Mouse (Mus musculus): ENCODE data around the gene Nedd8. TPM values are rescaled to one million over a fixed set of nuclear protein-coding genes. Genes with fewer than 3 reads are reported as not detected.
A peak's percentile ranks its signal among the peaks of the same experiment; 100 is the strongest.

Gene Nedd8
- polyA plus RNA-seq (2012; fragmentation: generic; extraction: Trizol) = 478 TPM
- long read RNA-seq, experiment 1, transcript Nedd8-201 (4 exons, 824 nt) = major isoform, 237 of 254 reads
- long read RNA-seq, experiment 1, partial matches to known transcripts = 10 of 254 reads
- long read RNA-seq, experiment 1, other reads (novel, unspliced or antisense) = 5 of 254 reads
- long read RNA-seq, experiment 2, transcript Nedd8-201 (4 exons, 824 nt) = major isoform, 35 of 35 reads
- long read RNA-seq, experiment 2, partial matches to known transcripts = 0 of 35 reads
- long read RNA-seq, experiment 2, other reads (novel, unspliced or antisense) = 0 of 35 reads

DNA sequence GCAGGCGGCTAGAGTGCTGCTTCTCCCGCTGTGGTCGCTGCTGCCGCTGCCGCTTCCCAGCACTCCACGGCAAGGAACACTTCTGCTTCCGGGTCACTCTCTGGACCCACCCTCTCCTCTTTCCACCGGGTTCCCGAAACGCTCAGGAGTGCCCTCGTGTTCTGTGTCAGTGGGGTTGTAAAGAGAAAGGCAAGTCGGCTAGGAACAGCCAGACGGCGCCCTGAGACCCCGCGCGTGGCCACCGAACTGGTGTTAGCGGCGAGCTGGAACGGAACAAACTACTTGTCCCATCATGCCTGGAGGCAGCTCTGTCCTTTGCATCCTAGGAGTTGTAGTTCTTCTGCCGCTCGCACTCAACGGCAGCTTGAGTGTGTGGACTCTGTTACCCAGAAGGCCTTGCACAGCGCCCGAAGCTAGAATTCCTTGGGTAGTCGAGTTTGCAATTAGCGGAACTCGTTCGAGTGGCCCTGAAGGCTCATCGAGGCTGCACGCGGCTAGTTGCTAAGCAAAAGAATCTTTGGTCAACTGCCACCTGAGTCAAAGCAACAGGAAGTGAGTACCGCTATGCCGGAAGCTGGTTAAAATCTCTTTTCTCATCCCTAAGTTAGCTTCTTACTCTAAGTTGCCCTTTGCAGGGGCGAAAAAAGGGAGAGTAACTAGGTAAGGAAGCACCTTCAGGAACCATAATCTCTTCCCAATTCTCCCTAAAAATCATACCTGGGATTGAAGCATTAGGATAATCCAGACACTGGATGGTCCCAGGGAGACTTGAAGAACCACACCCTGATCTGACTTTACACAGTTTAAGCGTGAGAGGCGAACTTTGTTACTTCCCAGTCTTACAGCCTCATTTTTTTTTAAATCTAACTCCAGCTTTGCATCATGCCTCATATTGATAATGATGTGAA is at the start of gene Nedd8, which contains the start of gene Gmpr2:
Gene Nedd8, minus strand, starts transcription at position 292 of the 908 bp plus-strand sequence.
Gene Gmpr2, plus strand, starts transcription at position 109 of the 908 bp plus-strand sequence.
- no peaks in the 10 kb centered on the region for H3K27me3 ChIP-seq (ENCODE audit: control insufficient read depth, insufficient read depth, insufficient read length)
- peaks cover 44% of the 10 kb centered on the region for H3K36me3 ChIP-seq (ENCODE audit: control insufficient read depth, insufficient read depth)
- H3K79me3 ChIP-seq (ENCODE audit: low read depth) = peaks cover 50% of the 10 kb centered on the region
- peak within 1 kb of the TSS; percentile 75 for H3K4me3 ChIP-seq (ENCODE audit: insufficient read depth, poor library complexity, severe bottlenecking)
- TF ChIP-seq CEBPB (IDR thresholded peaks at IDR 0.05; ENCODE audit: low read depth) = no peak
- peak; percentile 89 for TF ChIP-seq MAX (IDR thresholded peaks at IDR 0.05)
- no peak for TF ChIP-seq FOSL1 (IDR thresholded peaks at IDR 0.05; ENCODE audit: insufficient read depth, low read length, poor library complexity, severe bottlenecking)
- no peak for TF ChIP-seq CTCF (IDR thresholded peaks at IDR 0.05; ENCODE audit: control insufficient read depth, insufficient read depth, insufficient read length)
- no peak for TF ChIP-seq MYOD1 (IDR thresholded peaks at IDR 0.05; ENCODE audit: control insufficient read depth, insufficient read length, low read depth)
- no peak for TF ChIP-seq USF1 (IDR thresholded peaks at IDR 0.05; ENCODE audit: low read depth)
- no peak for TF ChIP-seq MYOG (IDR thresholded peaks at IDR 0.05; ENCODE audit: control insufficient read depth, extremely low read depth, insufficient read length)
- H3K79me2 ChIP-seq (ENCODE audit: control insufficient read depth, insufficient read depth) = peaks cover 70% of the 10 kb centered on the region
- H3ac ChIP-seq (ENCODE audit: control insufficient read depth, insufficient read length, low read depth) = peak within 1 kb of the TSS; percentile 92

DNA sequence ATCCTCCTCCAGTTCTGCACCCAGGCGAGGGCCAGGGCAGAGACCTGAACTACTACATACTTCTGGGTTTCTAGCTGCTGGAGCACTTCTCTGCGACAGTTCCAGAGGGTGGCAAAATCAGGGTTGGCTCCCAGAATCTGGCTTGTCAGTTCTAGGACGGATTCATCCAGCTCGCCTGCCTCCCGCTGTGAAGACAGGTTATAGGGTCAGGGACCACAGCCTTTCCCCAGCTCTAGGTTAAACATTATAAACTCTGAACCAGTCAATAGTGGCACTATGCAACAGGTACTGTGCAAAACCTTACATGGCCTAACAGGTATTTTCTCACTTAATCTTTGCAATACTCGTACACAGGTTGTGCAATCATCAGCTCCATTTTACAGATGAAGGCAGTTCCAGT is 49.2 kb upstream of the Nedd8 start:
- TF ChIP-seq CEBPB (IDR thresholded peaks at IDR 0.05; ENCODE audit: low read depth) (peak; percentile 54), FOSL1 (IDR thresholded peaks at IDR 0.05; ENCODE audit: insufficient read depth, low read length, poor library complexity, severe bottlenecking) (no peak)
- Histone ChIP-seq H3K36me3 (ENCODE audit: control insufficient read depth, insufficient read depth) (peaks cover 8% of the 10 kb centered on the region), H3K4me3 (ENCODE audit: insufficient read depth, poor library complexity, severe bottlenecking) (peak overlapping the region; percentile 43), H3K79me2 (ENCODE audit: control insufficient read depth, insufficient read depth) (no peaks in the 10 kb centered on the region), H3ac (ENCODE audit: control insufficient read depth, insufficient read length, low read depth) (no peak overlapping the region), H3K79me3 (ENCODE audit: low read depth) (no peaks in the 10 kb centered on the region), H3K27me3 (ENCODE audit: control insufficient read depth, insufficient read depth, insufficient read length) (no peaks in the 10 kb centered on the region)

DNA sequence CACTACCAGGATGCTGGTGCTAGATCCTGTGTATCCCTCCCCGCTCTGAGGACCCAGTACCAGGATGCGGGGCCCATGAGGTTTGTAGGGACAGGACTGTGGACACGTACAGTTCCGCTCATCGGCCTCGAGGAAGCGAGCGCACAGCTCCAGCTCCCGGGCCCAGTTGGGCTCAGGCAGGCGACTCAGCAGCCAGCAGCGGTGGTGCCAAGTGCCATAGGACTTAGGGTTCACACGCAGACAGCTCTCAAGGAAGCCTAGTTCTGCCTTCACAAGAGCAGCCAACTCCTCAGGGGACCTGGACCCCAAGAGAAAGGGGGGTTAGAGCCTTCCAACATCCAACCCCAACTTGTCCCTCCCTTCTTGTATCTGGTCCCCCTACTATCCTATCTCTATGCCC is 48.7 kb upstream of the Nedd8 start:
- Histone ChIP-seq H3K4me3 (ENCODE audit: insufficient read depth, poor library complexity, severe bottlenecking) (no peak overlapping the region), H3ac (ENCODE audit: control insufficient read depth, insufficient read length, low read depth) (no peak overlapping the region), H3K79me3 (ENCODE audit: low read depth) (no peaks in the 10 kb centered on the region), H3K79me2 (ENCODE audit: control insufficient read depth, insufficient read depth) (no peaks in the 10 kb centered on the region), H3K36me3 (ENCODE audit: control insufficient read depth, insufficient read depth) (peaks cover 8% of the 10 kb centered on the region), H3K27me3 (ENCODE audit: control insufficient read depth, insufficient read depth, insufficient read length) (no peaks in the 10 kb centered on the region)
- no peak for TF ChIP-seq MYOG (IDR thresholded peaks at IDR 0.05; ENCODE audit: control insufficient read depth, extremely low read depth, insufficient read length)
- no peak for TF ChIP-seq CTCF (IDR thresholded peaks at IDR 0.05; ENCODE audit: control insufficient read depth, insufficient read depth, insufficient read length)
- no peak for TF ChIP-seq FOSL1 (IDR thresholded peaks at IDR 0.05; ENCODE audit: insufficient read depth, low read length, poor library complexity, severe bottlenecking)
- no peak for TF ChIP-seq USF1 (IDR thresholded peaks at IDR 0.05; ENCODE audit: low read depth)
- TF ChIP-seq MYOD1 (IDR thresholded peaks at IDR 0.05; ENCODE audit: control insufficient read depth, insufficient read length, low read depth) = no peak
- TF ChIP-seq MAX (IDR thresholded peaks at IDR 0.05) = no peak
- no peak for TF ChIP-seq CEBPB (IDR thresholded peaks at IDR 0.05; ENCODE audit: low read depth)

DNA sequence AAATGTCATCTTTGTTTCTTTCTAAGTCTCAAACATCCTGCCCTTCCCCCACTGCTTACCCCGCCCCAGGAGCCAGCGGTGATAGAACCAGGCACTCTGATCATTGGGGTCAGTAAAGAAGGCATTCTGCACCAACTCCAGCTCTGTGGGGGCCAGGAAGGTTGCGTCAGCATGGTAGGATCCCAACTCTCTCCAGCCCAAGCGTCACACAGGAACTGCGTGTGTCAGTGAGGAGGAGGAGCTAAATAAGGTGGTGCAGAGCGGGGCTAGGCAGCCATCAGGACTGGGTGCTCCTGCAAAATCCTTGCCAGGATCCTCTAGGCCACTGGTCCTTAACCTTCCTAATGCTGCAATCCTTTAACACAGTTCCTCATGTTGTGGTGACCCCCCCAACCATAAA is 47.8 kb upstream of the Nedd8 start:
- TF ChIP-seq CEBPB (IDR thresholded peaks at IDR 0.05; ENCODE audit: low read depth) = no peak
- no peak for TF ChIP-seq MAX (IDR thresholded peaks at IDR 0.05)
- no peak for TF ChIP-seq MYOD1 (IDR thresholded peaks at IDR 0.05; ENCODE audit: control insufficient read depth, insufficient read length, low read depth)
- TF ChIP-seq MYOG (IDR thresholded peaks at IDR 0.05; ENCODE audit: control insufficient read depth, extremely low read depth, insufficient read length) = no peak
- TF ChIP-seq FOSL1 (IDR thresholded peaks at IDR 0.05; ENCODE audit: insufficient read depth, low read length, poor library complexity, severe bottlenecking) = no peak
- TF ChIP-seq CTCF (IDR thresholded peaks at IDR 0.05; ENCODE audit: control insufficient read depth, insufficient read depth, insufficient read length) = no peak
- TF ChIP-seq USF1 (IDR thresholded peaks at IDR 0.05; ENCODE audit: low read depth) = no peak
- no peaks in the 10 kb centered on the region for H3K79me3 ChIP-seq (ENCODE audit: low read depth)
- H3K36me3 ChIP-seq (ENCODE audit: control insufficient read depth, insufficient read depth) = peaks cover 8% of the 10 kb centered on the region
- H3K4me3 ChIP-seq (ENCODE audit: insufficient read depth, poor library complexity, severe bottlenecking) = no peak overlapping the region
- no peaks in the 10 kb centered on the region for H3K79me2 ChIP-seq (ENCODE audit: control insufficient read depth, insufficient read depth)
- H3ac ChIP-seq (ENCODE audit: control insufficient read depth, insufficient read length, low read depth) = no peak overlapping the region
- H3K27me3 ChIP-seq (ENCODE audit: control insufficient read depth, insufficient read depth, insufficient read length) = no peaks in the 10 kb centered on the region

DNA sequence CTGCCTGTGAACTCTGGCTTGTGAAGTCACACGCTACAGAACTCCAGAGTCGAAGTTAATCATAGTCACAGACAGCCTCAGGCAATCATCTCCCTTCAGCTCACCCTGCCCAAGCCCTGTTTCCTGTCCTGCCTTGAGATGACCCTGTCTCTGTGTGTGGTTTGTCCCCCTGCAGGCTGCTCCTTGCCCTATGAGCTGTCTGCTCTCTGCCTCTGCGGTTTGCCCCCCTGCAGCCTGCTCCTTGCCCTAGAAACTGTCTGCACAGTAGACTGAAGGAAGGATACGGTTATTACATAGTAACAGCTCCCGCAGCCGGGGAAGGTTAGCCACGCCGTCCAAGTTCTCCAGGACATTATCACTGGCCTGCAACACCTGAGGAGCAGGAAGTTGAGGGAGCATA is 45.0 kb upstream of the Nedd8 start:
- H3K27me3 ChIP-seq (ENCODE audit: control insufficient read depth, insufficient read depth, insufficient read length) = no peaks in the 10 kb centered on the region
- no peak overlapping the region for H3K4me3 ChIP-seq (ENCODE audit: insufficient read depth, poor library complexity, severe bottlenecking)
- H3K36me3 ChIP-seq (ENCODE audit: control insufficient read depth, insufficient read depth) = peaks cover 8% of the 10 kb centered on the region
- TF ChIP-seq MAX (IDR thresholded peaks at IDR 0.05) (no peak), CTCF (IDR thresholded peaks at IDR 0.05; ENCODE audit: control insufficient read depth, insufficient read depth, insufficient read length) (no peak), CEBPB (IDR thresholded peaks at IDR 0.05; ENCODE audit: low read depth) (no peak), USF1 (IDR thresholded peaks at IDR 0.05; ENCODE audit: low read depth) (no peak), MYOG (IDR thresholded peaks at IDR 0.05; ENCODE audit: control insufficient read depth, extremely low read depth, insufficient read length) (no peak), FOSL1 (IDR thresholded peaks at IDR 0.05; ENCODE audit: insufficient read depth, low read length, poor library complexity, severe bottlenecking) (no peak), MYOD1 (IDR thresholded peaks at IDR 0.05; ENCODE audit: control insufficient read depth, insufficient read length, low read depth) (no peak)
- no peaks in the 10 kb centered on the region for H3K79me3 ChIP-seq (ENCODE audit: low read depth)
- no peaks in the 10 kb centered on the region for H3K79me2 ChIP-seq (ENCODE audit: control insufficient read depth, insufficient read depth)
- H3ac ChIP-seq (ENCODE audit: control insufficient read depth, insufficient read length, low read depth) = no peak overlapping the region
